Mouse (Mus musculus) cerebellum, adult 2 months (tissue): Measurements from ENCODE around the gene Ntng1.

Source experiments
- CTCF ChIP-seq: fragments of 200-500 bp; IDR thresholded peaks from 2 replicates; pipeline ENCODE4 v1.5.1; 2011; ENCODE audit warnings: low read depth, mild to moderate bottlenecking, control low read depth, low read length, moderate library complexity, borderline replicate concordance; ENCODE audit not compliant: insufficient read depth
- POLR2A ChIP-seq: fragments of 200-500 bp; IDR thresholded peaks from 2 replicates; pipeline ENCODE4 v1.6.1; 2011; ENCODE audit warnings: low read length, control low read depth, borderline replicate concordance; ENCODE audit not compliant: insufficient read depth

DNA sequence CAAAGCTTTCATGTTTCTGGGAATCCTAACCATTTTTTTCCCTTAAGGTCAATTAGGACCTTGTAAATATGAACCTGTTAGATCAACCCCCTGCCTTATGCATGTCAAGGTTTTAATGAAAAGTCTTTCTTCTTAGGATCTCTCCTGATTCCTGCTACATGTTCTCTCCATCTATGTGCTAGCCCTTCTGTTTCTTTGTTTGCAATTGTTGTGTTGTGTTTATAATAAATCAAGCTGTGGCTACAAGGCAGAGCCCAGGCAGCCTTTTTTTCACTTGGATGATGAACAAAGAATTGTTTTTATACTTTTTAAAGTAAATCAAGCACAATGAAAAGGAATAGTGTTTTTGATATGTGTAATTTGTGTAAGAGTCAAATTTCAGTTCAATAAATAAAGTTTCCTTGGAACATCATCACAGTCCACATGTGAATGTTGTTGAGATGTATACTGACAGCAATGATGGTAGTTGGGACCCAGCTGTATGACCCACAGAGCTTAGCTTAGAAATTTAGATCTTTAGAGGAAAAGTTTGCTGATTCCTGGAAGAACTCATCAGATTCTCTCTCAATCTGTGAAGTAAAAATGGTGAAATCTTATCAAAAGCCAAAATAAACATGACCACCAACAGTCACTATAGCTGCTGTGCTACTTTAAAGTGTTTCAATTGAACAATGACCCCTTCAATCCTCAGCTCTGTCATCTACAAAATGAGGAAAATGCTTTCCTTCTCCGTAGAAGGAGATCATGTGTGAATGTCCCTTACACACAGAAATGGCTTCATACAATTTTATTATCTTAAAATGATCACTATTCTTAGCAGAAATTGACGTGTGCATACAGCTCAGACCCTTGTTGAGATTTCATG is 324.8 kb downstream of the Ntng1 start:
- TF ChIP-seq POLR2A (no peak), CTCF (no peak)
